Mouse (Mus musculus): Measurements from ENCODE around the gene Gsto2. TPM values are rescaled to one million over a fixed set of nuclear protein-coding genes. Genes with fewer than 3 reads are reported as not detected.

Gsto2 gene
- polyA plus RNA-seq, 1 experiment from 2014 or later = 0.74 TPM

Small RNA genes within 50 kb of the gene (microRNA-seq; reads per million reads assigned to microRNA genes)
- gene Gm22240 = not detected

Other genes starting within 250 kb of the Gsto2 start
- 0.24 and 0.40 TPM in 2 replicates for gene Col17a1, start 173.4 kb upstream of the Gsto2 start, polyA plus RNA-seq (2015; fragmentation: Nextera tagmentation; extraction: Ambion mirVana)
- gene Sfr1, start 133.9 kb upstream of the Gsto2 start, polyA plus RNA-seq (2015; fragmentation: Nextera tagmentation; extraction: Ambion mirVana) = 141 and 142 TPM in 2 replicates
- 136 and 139 TPM in 2 replicates for gene Gsto1, start 10.6 kb upstream of the Gsto2 start, polyA plus RNA-seq (2015; fragmentation: Nextera tagmentation; extraction: Ambion mirVana)
- 1.5 and 1.8 TPM in 2 replicates for gene Cfap43, start 53.8 kb downstream of the Gsto2 start, polyA plus RNA-seq (2015; fragmentation: Nextera tagmentation; extraction: Ambion mirVana)
- gene Itprip, start 53.8 kb downstream of the Gsto2 start, polyA plus RNA-seq (2015; fragmentation: Nextera tagmentation; extraction: Ambion mirVana) = 5.1 and 5.7 TPM in 2 replicates
- 0.41 and 0.65 TPM in 2 replicates for gene Cfap58, start 72.1 kb downstream of the Gsto2 start, polyA plus RNA-seq (2015; fragmentation: Nextera tagmentation; extraction: Ambion mirVana)

Measured in midbrain, embryonic 15.5 days (tissue).